Mouse (Mus musculus): Measurements from ENCODE around the gene Nod1.

- TF ChIP-seq CTCF (IDR thresholded peaks at IDR 0.05; ENCODE audit: low read depth) (no peak), EP300 (IDR thresholded peaks at IDR 0.05; ENCODE audit: low read depth) (no peak)
Observed at GRCm38 (mm10) chr6:54931641-54932040, 40.8 kb downstream of the Nod1 start.

All from heart, postnatal 0 days (tissue).